Mouse (Mus musculus): ENCODE measurements at regions not wholly inside any gene's neighbourhood (a gene's known extent, or its start where the extent isn't known, plus 50 kb on each side); places are given as distances from the start of the nearest gene placed in this dataset.

DNA sequence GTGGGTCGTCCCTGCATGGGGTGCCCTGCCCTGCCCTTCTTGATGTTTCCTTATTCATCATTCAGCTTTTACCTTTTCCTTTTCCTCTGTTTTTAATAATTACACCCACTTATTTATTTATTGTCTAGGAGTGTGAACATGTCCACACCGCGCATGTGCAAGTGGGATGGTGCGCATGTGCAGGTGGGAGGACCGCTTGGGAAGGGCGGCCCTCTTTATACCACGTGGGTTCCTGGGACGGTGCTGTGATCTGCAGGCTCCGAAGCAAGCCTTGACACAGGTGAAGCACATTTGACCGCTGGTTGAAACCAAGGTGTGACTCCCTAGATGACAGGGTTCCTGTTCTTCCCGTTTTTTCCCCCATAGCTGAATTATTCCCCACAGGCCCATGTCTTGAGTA, 60.0 kb downstream of the Syf2 start:
- Histone ChIP-seq H3K4me3 (ENCODE audit: insufficient read depth, low read depth, low read length) (no peak overlapping the region), H3K27ac (ENCODE audit: insufficient read depth, low read depth, low read length) (no peak overlapping the region), H3K4me1 (ENCODE audit: control insufficient read depth, insufficient read depth, low read length) (0 out of 2 replicates have a peak, but pooled peaks cover 4% of the 10 kb centered on the region)
- WGBS, result 94% methylated on average over 11 of the region's 11 CpGs
- TF ChIP-seq CTCF (IDR thresholded peaks at IDR 0.05; ENCODE audit: insufficient read depth, low read depth, low read length) (no peak), POLR2A (IDR thresholded peaks at IDR 0.05; ENCODE audit: insufficient read depth, low read depth, low read length) (no peak)

GRCm38 (mm10) chr4:134993526-134994122, 62.9 kb downstream of the Syf2 start:
- WGBS, result 70% methylated on average over 8 of the region's 8 CpGs
- Histone ChIP-seq H3K27ac (ENCODE audit: insufficient read depth, low read depth, low read length) (no peak overlapping the region), H3K4me3 (ENCODE audit: insufficient read depth, low read depth, low read length) (no peak overlapping the region), H3K4me1 (ENCODE audit: control insufficient read depth, insufficient read depth, low read length) (peaks cover 11% of the 10 kb centered on the region)
- TF ChIP-seq CTCF (IDR thresholded peaks at IDR 0.05; ENCODE audit: insufficient read depth, low read depth, low read length) (no peak), POLR2A (IDR thresholded peaks at IDR 0.05; ENCODE audit: insufficient read depth, low read depth, low read length) (no peak)

- Histone ChIP-seq H3K27ac (ENCODE audit: insufficient read depth, low read depth, low read length) (no peak overlapping the region), H3K4me3 (ENCODE audit: insufficient read depth, low read depth, low read length) (no peak overlapping the region), H3K4me1 (ENCODE audit: control insufficient read depth, insufficient read depth, low read length) (peaks cover 15% of the 10 kb centered on the region)
- 83% methylated on average over 2 of the region's 2 CpGs for WGBS
- no peak for TF ChIP-seq POLR2A (IDR thresholded peaks at IDR 0.05; ENCODE audit: insufficient read depth, low read depth, low read length)
Measured at GRCm38 (mm10) chr4:134994205-134994604, 63.5 kb downstream of the Syf2 start.

GRCm38 (mm10) chr4:134994648-134995047, 64.0 kb downstream of the Syf2 start:
- Histone ChIP-seq H3K27ac (ENCODE audit: insufficient read depth, low read depth, low read length) (no peak overlapping the region), H3K4me1 (ENCODE audit: control insufficient read depth, insufficient read depth, low read length) (peaks cover 15% of the 10 kb centered on the region), H3K4me3 (ENCODE audit: insufficient read depth, low read depth, low read length) (no peak overlapping the region)
- no peak for TF ChIP-seq POLR2A (IDR thresholded peaks at IDR 0.05; ENCODE audit: insufficient read depth, low read depth, low read length)
- TF ChIP-seq CTCF (IDR thresholded peaks at IDR 0.05; ENCODE audit: insufficient read depth, low read depth, low read length), result no peak
- 96% methylated on average over 6 of the region's 6 CpGs for WGBS

DNA sequence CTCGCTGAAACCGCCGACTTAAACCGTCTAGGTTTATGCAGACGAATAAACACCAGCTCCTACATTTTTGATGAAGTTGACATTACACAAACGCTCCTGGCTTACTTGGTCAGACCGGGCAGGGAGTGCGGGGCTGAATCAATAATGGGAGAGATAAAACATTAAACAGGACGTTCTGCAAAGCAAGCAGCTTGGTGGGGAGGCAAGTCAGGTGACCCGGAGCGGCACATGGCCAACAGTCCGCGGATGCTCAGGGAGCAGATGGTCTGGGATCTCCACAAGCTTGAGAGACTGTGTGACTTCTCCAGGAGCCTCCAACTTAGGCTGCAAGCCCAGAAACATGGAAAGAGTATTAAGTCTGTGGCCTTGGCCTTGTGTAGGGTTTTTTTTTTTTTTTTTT, 64.4 kb downstream of the Syf2 start:
- H3K4me1 ChIP-seq (ENCODE audit: control insufficient read depth, insufficient read depth, low read length), result peaks cover 17% of the 10 kb centered on the region
- no peak overlapping the region for H3K27ac ChIP-seq (ENCODE audit: insufficient read depth, low read depth, low read length)
- 79% methylated on average over 13 of the region's 13 CpGs for WGBS
- TF ChIP-seq CTCF (IDR thresholded peaks at IDR 0.05; ENCODE audit: insufficient read depth, low read depth, low read length) (no peak), POLR2A (IDR thresholded peaks at IDR 0.05; ENCODE audit: insufficient read depth, low read depth, low read length) (no peak)
- no peak overlapping the region for H3K4me3 ChIP-seq (ENCODE audit: insufficient read depth, low read depth, low read length)

DNA sequence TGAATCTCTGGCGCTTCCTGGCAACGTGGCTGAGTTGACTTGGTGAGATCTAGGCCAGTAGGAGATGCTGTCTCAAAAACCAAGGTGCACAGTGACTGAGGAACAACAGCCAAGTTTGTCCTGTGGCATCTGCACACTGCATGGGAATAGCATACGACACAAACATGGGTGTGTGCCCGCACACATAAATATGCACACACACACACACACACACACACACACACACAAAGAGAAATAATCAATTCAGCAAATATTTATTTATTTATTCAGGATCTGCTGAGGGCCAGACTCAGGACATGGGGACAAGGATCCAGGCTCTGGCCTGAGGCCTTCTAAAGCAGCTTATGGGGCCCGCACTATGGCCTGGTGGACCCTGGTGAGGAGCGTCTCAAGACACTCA, 65.4 kb downstream of the Syf2 start:
- H3K4me1 ChIP-seq (ENCODE audit: control insufficient read depth, insufficient read depth, low read length), result peaks cover 23% of the 10 kb centered on the region
- no peak for TF ChIP-seq CTCF (IDR thresholded peaks at IDR 0.05; ENCODE audit: insufficient read depth, low read depth, low read length)
- TF ChIP-seq POLR2A (IDR thresholded peaks at IDR 0.05; ENCODE audit: insufficient read depth, low read depth, low read length), result no peak
- H3K27ac ChIP-seq (ENCODE audit: insufficient read depth, low read depth, low read length), result no peak overlapping the region
- 96% methylated on average over 6 of the region's 6 CpGs for WGBS
- H3K4me3 ChIP-seq (ENCODE audit: insufficient read depth, low read depth, low read length), result no peak overlapping the region

- Histone ChIP-seq H3K27ac (ENCODE audit: insufficient read depth, low read depth, low read length) (no peak overlapping the region), H3K4me1 (ENCODE audit: control insufficient read depth, insufficient read depth, low read length) (peaks cover 35% of the 10 kb centered on the region), H3K4me3 (ENCODE audit: insufficient read depth, low read depth, low read length) (no peak overlapping the region)
- TF ChIP-seq CTCF (IDR thresholded peaks at IDR 0.05; ENCODE audit: insufficient read depth, low read depth, low read length), result no peak
- no peak for TF ChIP-seq POLR2A (IDR thresholded peaks at IDR 0.05; ENCODE audit: insufficient read depth, low read depth, low read length)
- WGBS, result 93% methylated on average over 26 of the region's 26 CpGs
Measured at GRCm38 (mm10) chr4:134997461-134998434, 67.0 kb downstream of the Syf2 start.

DNA sequence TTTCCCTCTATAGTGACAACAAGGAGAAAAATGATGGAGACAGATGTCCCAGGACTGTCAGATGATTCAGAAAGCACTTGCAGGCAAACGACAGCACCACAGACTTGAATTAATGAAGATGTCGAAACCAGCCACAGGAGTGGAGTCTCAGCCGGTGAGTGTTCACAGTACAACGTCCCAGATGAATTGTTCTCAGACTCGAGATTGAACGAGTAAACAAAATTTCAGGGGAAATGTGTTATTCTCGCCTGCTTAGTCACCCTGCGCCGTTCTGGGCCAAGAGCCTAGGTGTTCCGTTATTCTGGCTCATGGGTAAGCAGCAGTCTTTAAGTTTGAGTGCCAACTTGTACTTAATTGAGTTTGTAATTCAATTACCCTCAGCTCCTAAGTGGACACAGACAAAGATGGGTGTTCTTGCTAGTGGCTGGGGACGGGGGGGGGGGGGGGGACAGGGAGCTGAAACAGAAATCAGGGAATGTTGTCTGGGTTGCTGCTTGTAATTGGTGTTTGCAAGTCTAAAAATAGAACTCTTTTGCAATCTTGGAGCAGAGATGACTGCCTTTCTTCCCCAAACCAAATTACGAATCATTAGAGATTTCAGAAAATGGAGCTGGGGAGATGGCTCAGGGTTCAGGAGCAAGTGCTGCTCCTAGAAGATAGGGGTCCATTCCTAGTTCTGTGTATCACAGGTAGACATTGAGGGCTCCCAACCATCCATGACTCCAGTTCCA, 68.4 kb downstream of the Syf2 start:
- Histone ChIP-seq H3K27ac (ENCODE audit: insufficient read depth, low read depth, low read length) (peak overlapping the region; percentile 39; the same call in 1 of the 2 replicates), H3K4me3 (ENCODE audit: insufficient read depth, low read depth, low read length) (no peak overlapping the region), H3K4me1 (ENCODE audit: control insufficient read depth, insufficient read depth, low read length) (peaks cover 35% of the 10 kb centered on the region)
- 18% methylated on average over 12 of the region's 12 CpGs for WGBS
- TF ChIP-seq POLR2A (IDR thresholded peaks at IDR 0.05; ENCODE audit: insufficient read depth, low read depth, low read length) (no peak), CTCF (IDR thresholded peaks at IDR 0.05; ENCODE audit: insufficient read depth, low read depth, low read length) (no peak)
